Mouse (Mus musculus) adrenal gland, postnatal 4 days (tissue): ENCODE results near the gene Atp5mpl. TPM values are rescaled to one million over a fixed set of nuclear protein-coding genes. Genes with fewer than 3 reads are reported as not detected.

Source experiments
- DNase-seq, 2 experiments: peaks; one replicate each; pipeline ENCODE4 v3.0.0; 2021 to 2022; ENCODE audit warnings: low spot score in 2 of 2, mixed read lengths in 2 of 2
- total RNA-seq, 2 experiments: library from RNA; stranded (reverse); gene quantifications; 2 replicates each; pipeline ENCODE4 v1.2.3; 2021

Gene Atp5mpl
- total RNA-seq, 2 experiments from 2014 or later: 402 to 432 TPM

- no peak for DNase-seq
Measured at GRCm38 (mm10) chr12:111915781-111916180, 51.0 kb downstream of the Atp5mpl start.

- DNase-seq: no peak
Measured at GRCm38 (mm10) chr12:111914031-111914430, 52.7 kb downstream of the Atp5mpl start.

GRCm38 (mm10) chr12:111912802-111913201 lies 54.0 kb downstream of the Atp5mpl start:
- no peak for DNase-seq

GRCm38 (mm10) chr12:111911796-111912195 lies 55.0 kb downstream of the Atp5mpl start:
- DNase-seq: no peak

Other genes starting within 250 kb of the Atp5mpl start
- 100 to 1,000 TPM; 128 to 142 TPM for gene Klc1, start 208.1 kb downstream of the Atp5mpl start, total RNA-seq
- gene Xrcc3, start 153.1 kb downstream of the Atp5mpl start, total RNA-seq: 10 to 100 TPM; 19.2 to 22.5 TPM
- gene Zfyve21, start 152.8 kb downstream of the Atp5mpl start, total RNA-seq: 10 to 100 TPM; 68.3 to 74.4 TPM
- 10 to 100 TPM; 26.7 to 30.5 TPM for gene Ppp1r13b, start 58.9 kb downstream of the Atp5mpl start, total RNA-seq
- gene Tdrd9, start 4.6 kb upstream of the Atp5mpl start, total RNA-seq: under 1 TPM; 0.34 to 0.40 TPM
- not detected for gene Rd3l, start 14.3 kb upstream of the Atp5mpl start, total RNA-seq
- 1 to 10 TPM; 1.6 to 3.5 TPM for gene Aspg, start 139.7 kb upstream of the Atp5mpl start, total RNA-seq
- 10 to 100 TPM; 38.1 to 39.2 TPM for gene Kif26a, start 179.2 kb upstream of the Atp5mpl start, total RNA-seq